Mouse (Mus musculus) inflammation-experienced regulatory T-cells, adult 6 months (primary cell): ENCODE measurements around the gene Ptgs1. TPM values are rescaled to one million over a fixed set of nuclear protein-coding genes. Genes with fewer than 3 reads are reported as not detected.

Experiments used
- ATAC-seq: one replicate; pipeline ENCODE4 v1.8.0; 2017
- polyA plus RNA-seq, 3 experiments: library from polyadenylated mRNA; unstranded; fragments of 100-300 nt; shearing (Covaris generic); gene quantifications; one replicate each; pipeline ENCODE4 v1.2.1; 2017

Ptgs1 gene
- polyA plus RNA-seq, 3 experiments from 2014 or later: 0.44 to 2.9 (median 0.69) TPM

- no peak for ATAC-seq
These were observed 15.0 kb upstream of the Ptgs1 start for GRCm38 (mm10) chr2:36215203-36215739.

- no peak for ATAC-seq
These were observed 13.7 kb upstream of the Ptgs1 start for GRCm38 (mm10) chr2:36216546-36216945.

GRCm38 (mm10) chr2:36216953-36217573 lies 13.2 kb upstream of the Ptgs1 start:
- ATAC-seq: no peak

- ATAC-seq: no peak
These were observed 12.5 kb upstream of the Ptgs1 start for GRCm38 (mm10) chr2:36217692-36218233.

GRCm38 (mm10) chr2:36220106-36220505 lies 10.1 kb upstream of the Ptgs1 start:
- ATAC-seq: no peak

- no peak for ATAC-seq
These were observed 9.3 kb upstream of the Ptgs1 start for GRCm38 (mm10) chr2:36220891-36221290.

- no peak for ATAC-seq
These were observed 7.9 kb upstream of the Ptgs1 start for GRCm38 (mm10) chr2:36222168-36222848.

- ATAC-seq: no peak
These were observed 6.8 kb upstream of the Ptgs1 start for GRCm38 (mm10) chr2:36223436-36223835.

GRCm38 (mm10) chr2:36224153-36224552 lies 6.1 kb upstream of the Ptgs1 start:
- no peak for ATAC-seq

GRCm38 (mm10) chr2:36224599-36224998 lies 5.6 kb upstream of the Ptgs1 start:
- no peak for ATAC-seq

GRCm38 (mm10) chr2:36230967-36231366 lies 741 bp downstream of the Ptgs1 start:
- ATAC-seq: no peak

- no peak for ATAC-seq
These were observed 4.5 kb downstream of the Ptgs1 start for GRCm38 (mm10) chr2:36234526-36235368.

GRCm38 (mm10) chr2:36235917-36236316 lies 5.7 kb downstream of the Ptgs1 start:
- no peak for ATAC-seq

- no peak for ATAC-seq
These were observed 6.7 kb downstream of the Ptgs1 start for GRCm38 (mm10) chr2:36236889-36237288.

- no peak for ATAC-seq
These were observed 7.3 kb downstream of the Ptgs1 start for GRCm38 (mm10) chr2:36237557-36237956.

- no peak for ATAC-seq
These were observed 8.2 kb downstream of the Ptgs1 start for GRCm38 (mm10) chr2:36238467-36238866.

GRCm38 (mm10) chr2:36238951-36239350 lies 8.7 kb downstream of the Ptgs1 start:
- no peak for ATAC-seq

GRCm38 (mm10) chr2:36242514-36242913 lies 12.3 kb downstream of the Ptgs1 start:
- no peak for ATAC-seq

- ATAC-seq: no peak
These were observed 13.2 kb downstream of the Ptgs1 start for GRCm38 (mm10) chr2:36243296-36243891.

- ATAC-seq: no peak
These were observed 13.7 kb downstream of the Ptgs1 start for GRCm38 (mm10) chr2:36243892-36244309.

- ATAC-seq: no peak
These were observed 14.5 kb downstream of the Ptgs1 start for GRCm38 (mm10) chr2:36244705-36245104.

GRCm38 (mm10) chr2:36247964-36248363 lies 17.7 kb downstream of the Ptgs1 start:
- no peak for ATAC-seq
